9 mouse cellular contexts compared by ENCODE assay signal in the genomic region with DNA sequence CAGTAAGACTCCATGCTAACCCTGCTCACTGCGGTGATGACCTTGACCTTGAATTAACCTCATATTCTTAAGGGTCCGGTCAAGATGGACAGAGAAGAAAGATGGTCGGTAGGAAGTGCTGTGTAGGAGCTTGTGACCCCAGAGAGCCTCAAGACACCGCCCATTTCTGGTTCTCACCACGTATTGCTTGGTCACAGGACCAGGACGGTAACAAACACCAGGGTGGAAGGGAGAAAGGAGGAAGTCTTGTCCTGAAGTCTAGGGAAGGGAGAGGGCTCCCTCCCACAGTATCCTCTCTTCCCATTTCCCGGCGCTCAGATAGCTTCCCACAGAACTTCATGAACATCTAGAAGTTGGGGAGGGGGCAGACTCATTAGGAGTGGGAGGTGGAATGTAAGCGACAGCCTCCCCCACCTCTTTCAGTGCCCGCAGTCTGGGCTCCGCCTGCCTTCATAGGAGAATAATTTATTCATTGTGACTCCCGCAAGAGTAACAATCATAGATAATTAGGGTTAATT. TPM values are rescaled to one million over a fixed set of nuclear protein-coding genes. Genes with fewer than 3 reads are reported as not detected.
DNase-seq lines count a peak whose midpoint lies in the region; ATAC-seq and TF ChIP-seq lines count a peak whose summit lies in the region.
"Had no signal": no experiment of that assay in that cellular context is flagged by ENCODE, and none has a peak within 500 bp of the region (broad histone marks: within the 10 kb centered on the region; RNA-seq: fewer than 3 reads in every experiment).

No protein-coding gene starts in this region.

- 7% methylated on average over 12 of the region's 12 CpGs for WGBS in forebrain, embryonic 15.5 days

- peak overlapping the region; percentile 60 for H3K4me2 ChIP-seq in forebrain, embryonic 15.5 days (replicated peaks)

- TF ChIP-seq CTCF in gastrocnemius, adult 2 months (IDR thresholded peaks at IDR 0.05) = no peak
- no peak for TF ChIP-seq CTCF in E14TG2a.4 (conservative IDR thresholded peaks at IDR 0.05; ENCODE audit: low read length)

- peak; percentile 26; the same call in 1 of the 2 replicates for ATAC-seq in forebrain, embryonic 15.5 days (replicated peaks)

- H3K9ac ChIP-seq in forebrain, embryonic 15.5 days (replicated peaks) = no peak overlapping the region

- no peak for DNase-seq in gastrocnemius, adult 2 months
- no peak for DNase-seq in gastrocnemius, adult 18-20 months (ENCODE audit: low spot score)
- DNase-seq in gastrocnemius, postnatal 4 days (ENCODE audit: low spot score in 2 of 2) = no peak
- DNase-seq in urinary bladder, postnatal 14 days (ENCODE audit: low spot score) = no peak
- DNase-seq in kidney, adult 11 months = no peak
- DNase-seq: cerebellum, adult 9-10 months had no signal

- no peaks in the 10 kb centered on the region for H3K9me3 ChIP-seq in E14TG2a.4 (ENCODE audit: low read length)
- no peaks in the 10 kb centered on the region for H3K9me3 ChIP-seq in forebrain, embryonic 15.5 days
- H3K9me3 ChIP-seq in megakaryocyte, embryonic 14.5 days = no peaks in the 10 kb centered on the region

- H3K27me3 ChIP-seq in E14TG2a.4 (ENCODE audit: insufficient read depth, low read length) = peaks cover 23% of the 10 kb centered on the region
- peaks cover 44% of the 10 kb centered on the region for H3K27me3 ChIP-seq in forebrain, embryonic 15.5 days
- H3K27me3 ChIP-seq in megakaryocyte, embryonic 14.5 days (replicated peaks) = peaks cover 90% of the 10 kb centered on the region

- peak overlapping the region; percentile 70 for H3K4me3 ChIP-seq in gastrocnemius, adult 2 months
- H3K4me3 ChIP-seq in E14TG2a.4 (replicated peaks; ENCODE audit: low read length) = peak overlapping the region; percentile 85
- H3K4me3 ChIP-seq in forebrain, embryonic 15.5 days = peak overlapping the region; percentile 50
- H3K4me3 ChIP-seq in megakaryocyte, embryonic 14.5 days (replicated peaks) = peak overlapping the region; percentile 82

- intact Hi-C loops in gastrocnemius, adult 2 months (cut with DNase I) = no loop called here

- no peak overlapping the region for H3K27ac ChIP-seq in gastrocnemius, adult 2 months
- H3K27ac ChIP-seq in forebrain, embryonic 15.5 days (replicated peaks) = no peak overlapping the region

- H3K36me3 ChIP-seq in E14TG2a.4 (ENCODE audit: insufficient read depth, low read length) = peaks cover 13% of the 10 kb centered on the region; the same call in 1 of the 2 replicates
- H3K36me3 ChIP-seq in forebrain, embryonic 15.5 days = no peaks in the 10 kb centered on the region
- H3K36me3 ChIP-seq in megakaryocyte, embryonic 14.5 days (replicated peaks; ENCODE audit: low read length) = no peaks in the 10 kb centered on the region

- peaks cover 73% of the 10 kb centered on the region for H3K4me1 ChIP-seq in E14TG2a.4 (replicated peaks; ENCODE audit: low read depth, low read length)
- peaks cover 40% of the 10 kb centered on the region for H3K4me1 ChIP-seq in forebrain, embryonic 15.5 days
- peaks cover 31% of the 10 kb centered on the region for H3K4me1 ChIP-seq in megakaryocyte, embryonic 14.5 days

RNA-seq across cellular contexts. Expression of gene Stac2, which starts 1.6 kb away (rescaled TPM):
- under 1 TPM in 1 of 2 experiments, not detected in 1; 0.11 TPM for total RNA-seq in gastrocnemius, adult 2 months (2021)
- under 1 TPM; 0.14 to 0.16 TPM for total RNA-seq in gastrocnemius, adult 18-20 months (2021)
- polyA plus RNA-seq in forebrain, embryonic 15.5 days (2015; fragmentation: Nextera tagmentation; extraction: Ambion mirVana) = 2.9 and 3.2 TPM in 2 replicates
- polyA plus RNA-seq in megakaryocyte, embryonic 14.5 days (2012; ENCODE audit: insufficient read depth, low replicate concordance) = 1.5 TPM in 1 of 2 replicates, not detected in the other
- total RNA-seq in gastrocnemius, postnatal 4 days (2021) = under 1 TPM; 0.54 to 0.60 TPM

RNA-seq across cellular contexts. Expression of gene Rpl19, which starts 25.2 kb away (rescaled TPM):
- total RNA-seq in gastrocnemius, adult 2 months (2021) = 100 to 1,000 TPM; 404 to 490 TPM
- total RNA-seq in gastrocnemius, adult 18-20 months (2021) = 100 to 1,000 TPM; 457 to 462 TPM
- polyA plus RNA-seq in forebrain, embryonic 15.5 days (2015; fragmentation: Nextera tagmentation; extraction: Ambion mirVana) = 667 and 700 TPM in 2 replicates
- 275 and 2,598 TPM in 2 replicates for polyA plus RNA-seq in megakaryocyte, embryonic 14.5 days (2012; ENCODE audit: insufficient read depth, low replicate concordance)
- total RNA-seq in gastrocnemius, postnatal 4 days (2021) = 1,000 to 10,000 TPM; 1,153 to 1,224 TPM

RNA-seq across cellular contexts. Expression of gene Cacnb1, which starts 28.8 kb away (rescaled TPM):
- total RNA-seq in gastrocnemius, adult 2 months (2021) = 100 to 1,000 TPM; 199 to 214 TPM
- 100 to 1,000 TPM; 167 to 198 TPM for total RNA-seq in gastrocnemius, adult 18-20 months (2021)
- 40.7 and 41.5 TPM in 2 replicates for polyA plus RNA-seq in forebrain, embryonic 15.5 days (2015; fragmentation: Nextera tagmentation; extraction: Ambion mirVana)
- polyA plus RNA-seq in megakaryocyte, embryonic 14.5 days (2012; ENCODE audit: insufficient read depth, low replicate concordance) = 1.4 and 2.8 TPM in 2 replicates
- total RNA-seq in gastrocnemius, postnatal 4 days (2021) = 100 to 1,000 TPM; 240 to 241 TPM

RNA-seq across cellular contexts. Expression of gene Arl5c, which starts 55.7 kb away (rescaled TPM):
- total RNA-seq in gastrocnemius, adult 2 months (2021) = under 1 TPM; 0.31 to 0.47 TPM
- under 1 TPM in 1 of 2 experiments, not detected in 1; 0.26 TPM for total RNA-seq in gastrocnemius, adult 18-20 months (2021)
- 6.9 and 7.0 TPM in 2 replicates for polyA plus RNA-seq in forebrain, embryonic 15.5 days (2015; fragmentation: Nextera tagmentation; extraction: Ambion mirVana)
- 9.1 TPM in 1 of 2 replicates, not detected in the other for polyA plus RNA-seq in megakaryocyte, embryonic 14.5 days (2012; ENCODE audit: insufficient read depth, low replicate concordance)
- total RNA-seq in gastrocnemius, postnatal 4 days (2021) = 1 to 10 TPM; 1.5 to 1.9 TPM
